Mouse (Mus musculus): ENCODE results near the gene Trabd. TPM values are rescaled to one million over a fixed set of nuclear protein-coding genes. Genes with fewer than 3 reads are reported as not detected.

Trabd gene
- polyA plus RNA-seq, 1 experiment from 2014 or later, result 51.7 TPM

DNA sequence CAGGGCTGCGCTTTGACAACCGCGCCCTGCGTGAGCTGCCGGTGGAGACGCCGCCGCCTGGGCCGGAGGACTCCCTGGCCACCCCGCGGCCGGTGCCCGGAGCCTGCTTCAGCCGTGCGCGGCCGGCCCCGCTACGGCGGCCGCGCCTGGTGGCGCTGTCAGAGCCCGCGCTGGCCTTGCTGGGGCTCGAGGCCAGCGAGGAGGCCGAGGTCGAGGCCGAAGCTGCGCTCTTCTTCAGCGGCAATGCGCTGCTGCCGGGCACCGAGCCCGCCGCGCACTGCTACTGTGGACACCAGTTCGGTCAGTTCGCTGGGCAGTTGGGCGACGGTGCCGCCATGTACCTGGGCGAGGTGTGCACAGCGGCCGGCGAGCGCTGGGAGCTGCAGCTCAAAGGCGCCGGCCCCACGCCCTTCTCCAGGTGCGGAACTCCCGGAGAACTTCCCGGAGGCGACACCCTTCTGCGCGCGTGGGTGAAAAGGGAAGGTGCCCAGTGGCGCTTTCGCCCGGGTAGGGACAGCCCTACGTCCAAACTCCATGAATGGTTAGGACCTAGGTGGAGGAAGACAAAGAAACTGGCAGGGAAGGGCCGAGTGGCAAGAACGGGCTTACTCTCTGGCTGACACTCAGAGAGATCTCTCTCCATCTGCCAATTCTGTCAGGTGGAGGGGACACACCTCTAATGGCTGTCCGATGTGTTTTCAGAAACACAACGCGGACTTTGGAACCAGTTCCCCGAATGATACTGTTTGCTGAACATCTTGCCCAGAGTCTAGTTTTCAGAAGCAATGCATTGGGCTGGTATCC is 14.5 kb downstream of the Trabd start:
- Histone ChIP-seq H3K4me1 (ENCODE audit: control insufficient read depth, insufficient read depth, low read length) (peaks cover 10% of the 10 kb centered on the region), H3K9ac (ENCODE audit: low read depth, low read length) (peak overlapping the region; percentile 87), H3K36me3 (ENCODE audit: control insufficient read depth, insufficient read depth, low read length) (peaks cover 17% of the 10 kb centered on the region), H3K9me3 (replicated peaks; ENCODE audit: control insufficient read depth, low read length) (no peaks in the 10 kb centered on the region), H3K4me3 (ENCODE audit: low read depth, low read length) (peak overlapping the region; percentile 98), H3K27me3 (ENCODE audit: control insufficient read depth, insufficient read depth, low read length) (no peaks in the 10 kb centered on the region), H3K4me2 (peak overlapping the region; percentile 99), H3K27ac (ENCODE audit: low read depth, low read length) (peak overlapping the region; percentile 46; the same call in 1 of the 2 replicates)
- ATAC-seq (replicated peaks; ENCODE audit: insufficient number of reproducible peaks, low FRiP score, low TSS enrichment), result peak; percentile 28; the same call in 1 of the 2 replicates
- 2% methylated on average over 68 of the region's 68 CpGs for WGBS (ENCODE audit: insufficient replicate concordance)

DNA sequence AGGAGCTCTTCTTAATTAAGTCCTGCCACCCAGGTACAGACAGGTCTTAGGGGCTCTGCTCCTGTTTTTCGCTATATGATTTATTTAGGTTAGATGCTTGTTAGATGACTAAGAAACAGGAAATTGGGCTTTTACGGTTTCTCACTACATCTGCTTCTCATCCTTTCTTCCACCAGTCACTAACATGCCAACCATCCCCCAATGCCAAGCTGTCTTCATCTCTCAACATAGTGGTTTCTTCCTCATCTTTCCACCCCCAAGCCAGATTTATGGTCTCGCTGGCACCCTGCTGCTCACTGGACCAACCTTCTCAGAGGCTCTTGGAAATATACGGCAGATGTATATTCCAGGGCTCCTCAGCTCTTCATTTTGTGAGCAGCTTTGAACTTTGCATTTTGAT is 15.7 kb downstream of the Trabd start:
- peaks cover 10% of the 10 kb centered on the region for H3K4me1 ChIP-seq (ENCODE audit: control insufficient read depth, insufficient read depth, low read length)
- ATAC-seq (replicated peaks; ENCODE audit: insufficient number of reproducible peaks, low FRiP score, low TSS enrichment), result no peak
- no peak overlapping the region for H3K4me2 ChIP-seq
- no peak overlapping the region for H3K9ac ChIP-seq (ENCODE audit: low read depth, low read length)
- peaks cover 14% of the 10 kb centered on the region for H3K36me3 ChIP-seq (ENCODE audit: control insufficient read depth, insufficient read depth, low read length)
- H3K27me3 ChIP-seq (ENCODE audit: control insufficient read depth, insufficient read depth, low read length), result no peaks in the 10 kb centered on the region
- no peaks in the 10 kb centered on the region for H3K9me3 ChIP-seq (replicated peaks; ENCODE audit: control insufficient read depth, low read length)
- 94% methylated on average over 4 of the region's 4 CpGs for WGBS (ENCODE audit: insufficient replicate concordance)
- no peak overlapping the region for H3K4me3 ChIP-seq (ENCODE audit: low read depth, low read length)
- H3K27ac ChIP-seq (ENCODE audit: low read depth, low read length), result no peak overlapping the region

DNA sequence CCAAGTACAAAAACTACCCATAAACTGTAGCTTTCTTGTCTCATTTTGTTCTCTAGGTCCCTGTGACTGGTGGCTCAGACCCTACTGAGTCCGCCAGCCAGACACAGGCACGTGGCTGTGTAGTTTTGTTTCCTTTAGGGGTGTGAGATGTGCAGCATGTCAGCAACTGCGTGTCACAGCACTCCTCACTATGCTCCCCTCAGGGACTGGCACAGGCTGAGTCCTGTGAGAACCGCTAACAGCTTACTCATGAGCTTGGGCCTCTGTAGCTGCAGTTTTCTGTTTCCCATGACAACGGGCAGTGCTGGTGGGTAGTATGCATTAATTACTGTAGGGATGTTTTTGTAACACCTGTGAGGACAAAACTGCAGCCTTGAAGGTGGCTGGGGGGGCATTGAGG is 17.3 kb downstream of the Trabd start:
- Histone ChIP-seq H3K27me3 (ENCODE audit: control insufficient read depth, insufficient read depth, low read length) (no peaks in the 10 kb centered on the region), H3K4me2 (no peak overlapping the region), H3K9me3 (replicated peaks; ENCODE audit: control insufficient read depth, low read length) (no peaks in the 10 kb centered on the region), H3K4me1 (ENCODE audit: control insufficient read depth, insufficient read depth, low read length) (peaks cover 10% of the 10 kb centered on the region), H3K27ac (ENCODE audit: low read depth, low read length) (no peak overlapping the region), H3K9ac (ENCODE audit: low read depth, low read length) (no peak overlapping the region), H3K4me3 (ENCODE audit: low read depth, low read length) (no peak overlapping the region), H3K36me3 (ENCODE audit: control insufficient read depth, insufficient read depth, low read length) (peaks cover 15% of the 10 kb centered on the region)
- no peak for ATAC-seq (replicated peaks; ENCODE audit: insufficient number of reproducible peaks, low FRiP score, low TSS enrichment)
- 81% methylated on average over 5 of the region's 5 CpGs for WGBS (ENCODE audit: insufficient replicate concordance)

DNA sequence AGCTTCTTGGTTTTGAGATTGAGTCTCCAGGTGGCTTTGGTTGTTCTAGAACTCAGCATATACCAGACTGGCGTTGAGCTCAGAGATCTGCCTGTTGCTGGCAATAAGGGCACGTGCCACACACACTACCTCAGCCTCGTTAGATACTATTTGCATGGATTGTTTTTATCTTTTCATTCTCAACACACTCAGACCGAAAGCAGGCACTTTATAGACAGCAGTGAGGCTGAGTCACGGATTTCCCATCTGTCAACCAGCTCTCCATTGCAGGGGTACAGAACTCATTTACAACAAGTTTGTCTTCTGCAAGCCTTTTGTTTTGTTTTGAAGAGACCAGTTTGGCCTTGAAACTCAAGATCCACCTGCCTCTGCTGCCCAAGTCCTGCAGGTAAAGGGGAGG is 22.5 kb downstream of the Trabd start:
- Histone ChIP-seq H3K4me3 (ENCODE audit: low read depth, low read length) (no peak overlapping the region), H3K27me3 (ENCODE audit: control insufficient read depth, insufficient read depth, low read length) (no peaks in the 10 kb centered on the region), H3K9ac (ENCODE audit: low read depth, low read length) (no peak overlapping the region), H3K4me2 (no peak overlapping the region), H3K27ac (ENCODE audit: low read depth, low read length) (no peak overlapping the region), H3K4me1 (ENCODE audit: control insufficient read depth, insufficient read depth, low read length) (no peaks in the 10 kb centered on the region), H3K9me3 (replicated peaks; ENCODE audit: control insufficient read depth, low read length) (no peaks in the 10 kb centered on the region), H3K36me3 (ENCODE audit: control insufficient read depth, insufficient read depth, low read length) (peaks cover 56% of the 10 kb centered on the region)
- 88% methylated on average over 5 of the region's 5 CpGs for WGBS (ENCODE audit: insufficient replicate concordance)
- no peak for ATAC-seq (replicated peaks; ENCODE audit: insufficient number of reproducible peaks, low FRiP score, low TSS enrichment)

DNA sequence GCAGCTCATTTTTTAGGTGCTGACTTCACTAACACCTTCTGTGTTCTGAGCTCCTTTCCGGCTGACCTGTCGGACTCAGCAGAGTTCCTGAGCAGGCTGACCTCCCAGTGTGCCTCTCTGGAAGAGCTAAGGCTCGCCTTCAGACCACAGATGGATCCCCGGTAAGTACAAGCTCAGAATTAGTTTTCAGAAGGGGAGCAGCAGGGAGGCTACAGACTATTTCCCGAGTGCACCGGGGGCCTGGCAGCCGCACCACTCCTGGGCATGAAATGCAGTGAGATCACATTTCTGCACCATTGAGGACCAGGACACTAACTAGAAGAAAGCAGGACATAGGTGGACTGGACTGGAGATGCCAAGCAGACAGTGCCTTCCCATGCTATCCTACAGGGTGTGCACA is 23.7 kb downstream of the Trabd start:
- H3K4me2 ChIP-seq, result no peak overlapping the region
- H3K4me3 ChIP-seq (ENCODE audit: low read depth, low read length), result no peak overlapping the region
- H3K9ac ChIP-seq (ENCODE audit: low read depth, low read length), result no peak overlapping the region
- H3K36me3 ChIP-seq (ENCODE audit: control insufficient read depth, insufficient read depth, low read length), result peaks cover 63% of the 10 kb centered on the region
- no peaks in the 10 kb centered on the region for H3K9me3 ChIP-seq (replicated peaks; ENCODE audit: control insufficient read depth, low read length)
- H3K27ac ChIP-seq (ENCODE audit: low read depth, low read length), result no peak overlapping the region
- no peak for ATAC-seq (replicated peaks; ENCODE audit: insufficient number of reproducible peaks, low FRiP score, low TSS enrichment)
- H3K27me3 ChIP-seq (ENCODE audit: control insufficient read depth, insufficient read depth, low read length), result no peaks in the 10 kb centered on the region
- no peaks in the 10 kb centered on the region for H3K4me1 ChIP-seq (ENCODE audit: control insufficient read depth, insufficient read depth, low read length)
- WGBS (ENCODE audit: insufficient replicate concordance), result 90% methylated on average over 7 of the region's 7 CpGs

DNA sequence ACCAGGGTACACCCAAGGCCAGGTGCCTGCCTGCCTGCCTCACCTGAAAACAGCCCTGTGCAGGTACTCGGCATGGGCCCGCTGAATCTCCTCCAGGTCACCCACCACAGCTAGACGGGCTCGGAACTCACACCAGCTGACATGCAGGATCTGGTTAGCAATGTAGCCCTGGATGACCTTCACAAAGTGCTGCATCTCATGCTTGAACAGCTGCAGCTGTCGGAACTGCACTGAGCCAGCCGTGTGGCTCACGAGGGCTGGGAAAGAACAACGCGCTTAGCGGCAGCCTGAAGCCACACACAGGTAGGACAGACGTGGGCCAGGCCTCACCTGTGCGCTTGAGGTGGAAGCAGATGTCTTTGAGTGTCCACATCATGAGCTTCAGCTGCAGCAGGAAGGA is 25.9 kb downstream of the Trabd start:
- H3K27me3 ChIP-seq (ENCODE audit: control insufficient read depth, insufficient read depth, low read length), result no peaks in the 10 kb centered on the region
- no peak overlapping the region for H3K4me2 ChIP-seq
- H3K27ac ChIP-seq (ENCODE audit: low read depth, low read length), result no peak overlapping the region
- no peak overlapping the region for H3K9ac ChIP-seq (ENCODE audit: low read depth, low read length)
- H3K36me3 ChIP-seq (ENCODE audit: control insufficient read depth, insufficient read depth, low read length), result peaks cover 70% of the 10 kb centered on the region
- WGBS (ENCODE audit: insufficient replicate concordance), result 90% methylated on average over 12 of the region's 12 CpGs
- no peaks in the 10 kb centered on the region for H3K4me1 ChIP-seq (ENCODE audit: control insufficient read depth, insufficient read depth, low read length)
- ATAC-seq (replicated peaks; ENCODE audit: insufficient number of reproducible peaks, low FRiP score, low TSS enrichment), result no peak
- H3K9me3 ChIP-seq (replicated peaks; ENCODE audit: control insufficient read depth, low read length), result no peaks in the 10 kb centered on the region
- no peak overlapping the region for H3K4me3 ChIP-seq (ENCODE audit: low read depth, low read length)

DNA sequence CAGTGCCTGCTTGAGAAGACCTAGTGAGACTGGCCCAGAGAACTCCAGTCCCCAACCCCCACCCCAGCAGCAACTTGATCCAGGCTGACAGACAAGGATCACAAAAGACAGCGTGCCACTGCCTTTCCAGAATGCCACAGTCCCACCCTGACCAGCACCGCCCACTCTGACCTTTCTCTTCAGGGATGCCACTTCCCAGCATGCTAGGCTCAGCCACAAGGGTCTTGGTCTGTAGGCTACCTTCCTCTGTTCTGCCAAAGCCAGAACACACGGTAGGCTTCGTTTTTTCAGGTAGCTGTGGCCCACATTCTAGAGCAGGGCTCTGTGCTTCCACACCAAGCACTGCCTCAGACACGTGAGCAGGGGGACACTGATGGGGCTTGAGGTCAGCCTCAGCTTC is 27.7 kb downstream of the Trabd start:
- Histone ChIP-seq H3K9ac (ENCODE audit: low read depth, low read length) (no peak overlapping the region), H3K4me2 (no peak overlapping the region), H3K27me3 (ENCODE audit: control insufficient read depth, insufficient read depth, low read length) (no peaks in the 10 kb centered on the region), H3K9me3 (replicated peaks; ENCODE audit: control insufficient read depth, low read length) (no peaks in the 10 kb centered on the region), H3K4me3 (ENCODE audit: low read depth, low read length) (no peak overlapping the region), H3K36me3 (ENCODE audit: control insufficient read depth, insufficient read depth, low read length) (peaks cover 62% of the 10 kb centered on the region), H3K27ac (ENCODE audit: low read depth, low read length) (no peak overlapping the region), H3K4me1 (ENCODE audit: control insufficient read depth, insufficient read depth, low read length) (no peaks in the 10 kb centered on the region)
- no peak for ATAC-seq (replicated peaks; ENCODE audit: insufficient number of reproducible peaks, low FRiP score, low TSS enrichment)
- 81% methylated on average over 5 of the region's 5 CpGs for WGBS (ENCODE audit: insufficient replicate concordance)

DNA sequence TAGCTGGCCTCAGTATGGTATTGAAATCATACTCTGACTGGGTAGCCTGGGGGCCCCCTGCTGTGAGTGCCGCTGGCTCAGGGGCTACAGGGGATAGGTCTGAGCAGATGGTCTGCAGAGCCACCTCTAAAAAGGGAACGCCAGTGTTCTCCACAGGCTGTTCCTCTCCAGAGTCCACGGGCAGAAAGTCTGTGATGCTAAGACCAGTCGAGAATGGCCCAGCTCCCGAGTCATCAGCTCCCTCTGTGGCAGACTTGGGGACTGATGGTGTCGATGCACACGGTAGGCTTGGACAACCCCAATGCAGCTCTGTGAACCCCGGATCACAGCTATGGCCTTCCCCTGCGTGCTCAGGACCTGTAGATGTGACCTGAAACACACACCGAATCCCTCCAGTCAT is 29.0 kb downstream of the Trabd start:
- Histone ChIP-seq H3K27me3 (ENCODE audit: control insufficient read depth, insufficient read depth, low read length) (no peaks in the 10 kb centered on the region), H3K36me3 (ENCODE audit: control insufficient read depth, insufficient read depth, low read length) (peaks cover 54% of the 10 kb centered on the region), H3K9me3 (replicated peaks; ENCODE audit: control insufficient read depth, low read length) (no peaks in the 10 kb centered on the region), H3K27ac (ENCODE audit: low read depth, low read length) (no peak overlapping the region), H3K9ac (ENCODE audit: low read depth, low read length) (no peak overlapping the region), H3K4me3 (ENCODE audit: low read depth, low read length) (no peak overlapping the region), H3K4me1 (ENCODE audit: control insufficient read depth, insufficient read depth, low read length) (no peaks in the 10 kb centered on the region), H3K4me2 (no peak overlapping the region)
- 85% methylated on average over 10 of the region's 10 CpGs for WGBS (ENCODE audit: insufficient replicate concordance)
- ATAC-seq (replicated peaks; ENCODE audit: insufficient number of reproducible peaks, low FRiP score, low TSS enrichment), result no peak

DNA sequence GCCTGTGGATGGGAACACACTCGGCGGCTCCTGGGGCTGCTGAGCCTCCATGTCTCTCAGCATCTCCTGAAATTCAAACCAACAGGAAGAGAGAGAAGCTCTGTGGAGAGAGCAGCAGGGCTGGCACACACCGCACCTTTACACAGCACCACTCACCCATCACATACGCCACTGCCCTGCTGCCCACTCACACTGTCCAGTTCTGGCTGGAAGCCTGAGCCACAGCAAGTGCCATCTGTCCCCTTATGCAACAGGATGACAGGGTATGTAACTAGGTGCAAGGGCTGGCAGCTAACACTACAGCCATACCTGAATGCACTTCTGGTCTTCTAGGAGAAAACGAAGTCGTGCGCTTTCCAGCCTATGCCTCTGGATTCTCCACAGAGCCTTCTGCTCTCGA is 29.5 kb downstream of the Trabd start:
- Histone ChIP-seq H3K36me3 (ENCODE audit: control insufficient read depth, insufficient read depth, low read length) (peaks cover 49% of the 10 kb centered on the region), H3K9ac (ENCODE audit: low read depth, low read length) (no peak overlapping the region), H3K27me3 (ENCODE audit: control insufficient read depth, insufficient read depth, low read length) (no peaks in the 10 kb centered on the region), H3K4me1 (ENCODE audit: control insufficient read depth, insufficient read depth, low read length) (no peaks in the 10 kb centered on the region), H3K4me2 (no peak overlapping the region), H3K27ac (ENCODE audit: low read depth, low read length) (no peak overlapping the region), H3K4me3 (ENCODE audit: low read depth, low read length) (no peak overlapping the region), H3K9me3 (replicated peaks; ENCODE audit: control insufficient read depth, low read length) (no peaks in the 10 kb centered on the region)
- no peak for ATAC-seq (replicated peaks; ENCODE audit: insufficient number of reproducible peaks, low FRiP score, low TSS enrichment)
- 91% methylated on average over 8 of the region's 8 CpGs for WGBS (ENCODE audit: insufficient replicate concordance)
